Mouse (Mus musculus): ENCODE data around the gene Nradd.

The Nradd gene

DNA sequence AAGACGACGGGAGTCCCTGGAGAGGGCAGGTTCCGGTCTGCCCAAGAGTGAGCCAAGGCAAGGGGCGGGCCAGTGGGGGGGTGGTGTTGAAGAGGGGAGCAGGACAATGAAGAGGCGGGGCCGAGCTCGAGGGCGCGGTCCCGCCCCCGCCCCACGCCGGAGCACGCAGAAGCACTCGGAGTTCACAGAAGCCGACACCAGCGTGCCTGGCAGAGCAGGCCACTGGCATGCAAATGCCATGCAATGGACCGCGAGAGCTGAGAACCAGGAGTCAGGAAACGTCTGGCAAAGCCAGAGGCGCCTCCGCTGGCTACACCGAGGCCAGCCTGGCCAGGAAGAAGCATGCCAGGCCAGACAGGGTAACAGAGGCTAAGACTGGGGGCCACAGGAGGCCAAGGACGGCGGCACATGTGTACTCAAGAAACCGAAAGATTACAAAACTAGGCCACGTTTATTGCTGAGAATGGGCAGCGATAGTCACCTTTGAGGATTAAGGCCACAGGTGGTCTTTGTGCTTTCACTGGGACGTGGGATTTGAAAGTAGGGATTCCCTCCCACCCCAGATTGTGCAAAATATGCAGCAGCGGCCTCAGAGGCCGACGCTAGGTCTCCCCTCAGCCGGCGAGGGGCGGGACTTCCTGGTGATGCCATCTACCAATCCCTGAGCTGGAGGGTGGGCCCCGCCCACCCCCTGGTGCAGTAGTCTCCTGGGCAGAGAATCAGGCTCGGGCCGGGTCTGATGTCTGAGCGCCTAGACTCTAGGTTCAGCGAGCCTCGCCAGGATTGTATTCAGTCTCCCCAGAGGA is at the start of gene Nradd:
Nradd (minus strand) TSS at position 92 of the 806 bp plus-strand sequence.
- peak; percentile 96 for DNase-seq

DNA sequence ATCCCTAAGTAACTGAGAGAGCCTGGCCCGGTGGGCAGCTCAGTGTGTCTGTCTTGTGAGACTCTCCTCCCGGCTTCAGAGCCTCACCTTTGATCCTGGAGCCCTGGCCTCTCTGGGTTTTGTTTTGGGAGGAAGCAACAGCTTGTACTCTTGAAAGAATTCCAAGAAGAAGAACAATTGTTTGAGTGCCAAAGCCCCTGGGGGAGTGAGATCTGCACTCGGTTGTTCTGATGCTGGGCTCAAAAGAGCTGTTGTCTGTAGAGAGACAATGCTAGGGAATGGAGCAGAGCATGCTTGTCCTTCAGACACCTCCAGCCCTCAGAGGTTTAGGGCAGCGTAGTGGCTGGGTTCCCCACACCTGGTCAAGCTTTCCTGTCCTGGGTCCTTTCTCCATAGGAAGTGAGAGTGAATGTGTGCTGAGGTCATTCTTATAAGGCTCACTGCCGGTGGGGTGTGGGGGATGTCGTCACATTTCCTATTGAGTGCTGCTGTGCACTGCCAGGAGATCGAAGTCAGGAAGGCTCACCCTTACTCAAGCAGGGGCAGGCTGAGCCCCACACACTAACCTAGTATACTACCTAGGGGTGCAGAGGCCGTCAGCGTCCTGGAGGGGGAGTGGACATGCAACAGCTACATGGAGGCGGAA is 49.0 kb upstream of the Nradd start:
- DNase-seq = no peak

- DNase-seq = peak; percentile 68
Measured at GRCm38 (mm10) chr9:110672462-110673106, 48.3 kb upstream of the Nradd start.

- DNase-seq = no peak
Measured at GRCm38 (mm10) chr9:110669785-110670184, 45.5 kb upstream of the Nradd start.

DNA sequence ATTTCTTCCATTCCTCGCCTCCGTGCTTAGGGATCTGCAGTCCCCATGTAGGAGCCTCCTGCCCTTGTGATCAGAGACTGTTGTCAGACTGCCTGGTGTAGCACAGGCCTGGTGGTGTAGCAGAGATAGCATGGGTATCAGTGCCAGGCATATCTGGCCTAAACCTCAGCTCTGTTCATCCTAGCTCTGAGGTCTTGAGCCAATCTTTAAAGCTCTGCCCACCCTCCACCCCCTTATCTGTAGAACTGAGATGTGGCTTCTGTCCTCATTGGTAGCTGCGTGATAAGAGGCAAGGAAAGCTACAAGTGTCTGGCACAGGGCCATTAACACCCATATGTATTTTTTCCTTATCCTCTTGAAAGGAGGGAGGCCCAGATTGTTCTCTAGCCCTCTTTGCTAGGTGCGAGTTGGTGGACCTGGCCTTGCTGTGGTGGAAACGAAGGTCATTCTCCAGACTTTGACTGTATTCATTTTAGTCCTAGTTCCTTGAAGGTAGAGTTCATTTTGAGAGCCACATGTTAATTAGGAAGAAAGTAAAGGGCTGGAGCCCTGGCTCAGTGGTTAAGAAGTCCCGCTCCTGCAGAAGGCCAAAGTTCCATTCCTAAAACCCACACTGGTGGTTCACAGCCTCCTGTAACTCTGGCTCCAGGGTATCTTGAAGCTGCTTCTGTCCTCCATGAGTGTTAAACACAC is 44.5 kb upstream of the Nradd start:
- DNase-seq = no peak

- DNase-seq = no peak
Measured at GRCm38 (mm10) chr9:110667219-110667836, 43.1 kb upstream of the Nradd start.

DNA sequence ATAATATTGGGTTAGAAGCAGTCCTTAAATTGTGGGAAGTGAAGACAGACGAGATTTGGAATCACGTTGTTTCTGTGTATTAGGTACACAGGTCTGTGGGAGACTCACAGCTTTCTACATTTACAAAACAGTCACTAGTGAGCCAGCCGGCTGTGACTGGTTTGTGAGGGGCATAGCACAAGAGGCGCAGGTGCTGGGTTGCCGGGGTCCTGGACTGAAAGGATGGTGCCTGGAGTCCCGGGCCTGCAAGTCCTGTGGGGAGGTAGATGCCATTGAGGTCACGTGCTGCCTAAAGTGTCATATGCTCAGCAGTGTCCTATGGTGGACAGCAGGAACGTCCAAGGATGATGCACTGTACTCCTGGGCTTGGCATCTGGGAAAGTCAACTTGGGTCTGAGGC is 42.1 kb upstream of the Nradd start:
- no peak for DNase-seq

DNA sequence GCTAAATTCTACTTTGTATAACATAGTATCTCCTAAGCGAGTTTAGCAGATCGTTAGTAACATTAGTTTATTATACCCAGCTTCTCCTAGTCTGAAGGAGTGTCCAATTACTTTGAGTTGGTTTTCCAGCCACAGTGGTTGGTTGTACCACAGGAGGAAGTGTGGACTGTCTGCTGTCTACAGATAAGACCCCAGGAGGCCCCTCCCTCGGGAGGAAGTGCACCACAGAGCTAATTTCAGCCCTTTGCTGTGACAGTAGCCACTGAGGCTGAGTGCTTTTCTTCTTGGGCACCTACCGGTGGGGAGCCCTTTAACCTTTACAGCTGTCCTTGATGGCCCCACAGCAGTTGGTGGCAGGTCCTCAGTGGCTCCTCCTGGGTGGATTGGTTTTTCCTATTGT is 41.7 kb upstream of the Nradd start:
- DNase-seq = peak; percentile 78

DNA sequence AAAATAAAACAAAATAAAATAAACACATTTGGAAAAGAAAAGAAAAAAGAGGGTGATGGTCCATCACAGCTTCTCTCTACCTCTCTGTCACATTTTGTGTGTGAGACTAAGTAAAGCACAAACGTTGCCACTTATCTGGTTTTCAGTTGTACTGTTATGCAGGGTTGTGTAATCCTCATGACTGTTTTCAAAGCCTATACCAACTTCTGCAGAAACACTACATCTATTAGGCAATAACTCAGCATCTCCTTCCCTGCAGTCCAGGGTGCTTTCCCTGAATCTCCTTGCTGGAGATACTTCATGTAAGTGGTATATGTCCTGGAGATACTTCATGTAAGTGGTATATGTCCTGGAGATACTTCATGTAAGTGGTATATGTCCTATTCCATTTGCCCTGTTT is 38.6 kb upstream of the Nradd start:
- no peak for DNase-seq

DNA sequence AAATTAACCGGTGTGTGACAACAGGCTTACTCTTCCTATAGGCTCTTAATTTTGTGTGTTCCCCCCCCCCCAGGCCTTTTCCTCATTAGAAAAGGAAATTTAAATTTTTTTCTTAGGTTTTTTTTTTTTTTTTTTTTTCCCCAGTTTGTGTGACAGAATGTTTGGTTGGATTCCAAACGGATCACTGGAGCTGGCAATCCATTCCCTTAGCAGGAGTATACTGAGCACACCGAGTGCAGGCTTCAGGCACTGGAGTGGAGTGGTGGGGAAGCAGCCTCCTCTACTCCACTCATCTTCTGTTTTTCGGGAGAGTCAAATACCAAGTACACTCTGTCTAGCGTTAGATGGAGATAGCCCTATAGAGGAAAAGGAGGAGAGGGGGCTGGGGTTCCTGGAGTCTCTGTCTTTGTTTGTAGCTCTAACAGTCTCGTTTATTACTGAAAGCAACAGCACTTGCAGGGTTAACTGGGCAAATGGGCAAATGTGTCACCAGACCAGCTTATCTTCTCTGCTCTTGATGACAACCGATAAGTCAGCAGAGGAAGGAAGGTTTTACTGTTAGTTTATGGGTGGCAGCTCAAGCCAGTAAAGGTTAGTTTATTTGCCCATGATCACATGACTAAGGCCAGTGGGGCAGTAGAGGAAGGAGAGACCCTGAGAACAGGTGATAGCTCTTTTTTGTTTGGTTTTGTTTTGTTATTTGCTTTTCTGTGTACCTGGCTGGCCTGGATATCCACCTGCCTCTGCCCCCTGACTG is 36.8 kb upstream of the Nradd start:
- DNase-seq = no peak

DNA sequence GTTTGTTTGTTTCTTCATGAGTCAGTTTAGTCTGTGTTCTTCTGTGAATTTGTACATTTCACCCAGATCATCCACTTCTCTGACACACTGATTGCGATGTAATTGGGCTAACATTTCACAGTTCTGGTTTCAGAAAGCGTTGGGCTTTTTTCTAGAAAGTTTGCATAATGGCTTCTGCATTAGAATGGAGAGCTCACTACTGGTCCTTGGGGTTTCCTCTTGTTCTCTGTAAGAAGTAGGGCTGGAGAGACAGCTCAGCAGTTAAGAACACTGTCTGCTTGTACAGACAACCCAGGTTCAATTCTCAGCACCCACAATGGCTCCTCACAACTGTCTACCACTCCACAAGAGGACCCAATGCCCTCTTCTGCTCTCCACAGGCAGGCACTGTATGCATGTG is 36.0 kb upstream of the Nradd start:
- DNase-seq = no peak

GRCm38 (mm10) chr9:110659521-110659920 is 35.3 kb upstream of the Nradd start:
- no peak for DNase-seq

DNA sequence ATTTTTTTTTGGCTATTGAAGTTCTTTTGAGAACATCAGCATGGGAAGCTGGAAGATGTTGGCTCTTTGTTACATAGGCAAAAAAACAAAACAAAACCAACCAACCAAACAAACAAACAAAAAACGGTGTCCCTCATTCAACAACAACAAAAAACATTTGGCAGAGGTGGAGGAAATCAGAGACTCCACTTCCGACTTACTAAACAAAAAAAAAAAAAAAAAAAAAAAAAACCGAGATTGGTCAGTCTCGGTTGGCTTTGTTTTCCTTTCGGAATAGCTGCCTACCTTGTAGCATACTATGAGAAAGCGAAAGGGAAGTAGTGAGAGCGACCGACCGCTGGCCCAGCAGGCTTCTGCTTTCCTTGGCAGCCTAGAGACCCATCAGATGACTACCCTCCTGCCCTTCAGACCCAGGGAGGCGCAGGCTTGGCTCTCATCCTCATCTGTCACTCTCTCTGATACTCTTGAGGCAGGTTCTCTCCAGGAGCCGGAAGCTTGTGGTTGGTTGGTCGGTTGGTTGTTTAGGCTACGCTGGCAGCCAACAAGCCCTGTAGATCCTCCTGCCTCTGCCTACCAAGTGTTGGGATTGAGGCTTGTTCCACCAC is 33.3 kb upstream of the Nradd start:
- DNase-seq = no peak

GRCm38 (mm10) chr9:110656249-110657221 is 32.3 kb upstream of the Nradd start, which contains the start of gene Ccdc12:
Ccdc12 (plus strand) TSS chr9:110656503.
- peak; percentile 97 for DNase-seq

- DNase-seq = no peak
Measured at GRCm38 (mm10) chr9:110655651-110656007, 31.4 kb upstream of the Nradd start.

GRCm38 (mm10) chr9:110654726-110655650 is 30.7 kb upstream of the Nradd start:
- no peak for DNase-seq

- peak; percentile 98 for DNase-seq
Measured at GRCm38 (mm10) chr9:110653655-110654461, 29.6 kb upstream of the Nradd start, which contains the start of gene Nbeal2. Nbeal2 (minus strand) TSS chr9:110654161.

DNA sequence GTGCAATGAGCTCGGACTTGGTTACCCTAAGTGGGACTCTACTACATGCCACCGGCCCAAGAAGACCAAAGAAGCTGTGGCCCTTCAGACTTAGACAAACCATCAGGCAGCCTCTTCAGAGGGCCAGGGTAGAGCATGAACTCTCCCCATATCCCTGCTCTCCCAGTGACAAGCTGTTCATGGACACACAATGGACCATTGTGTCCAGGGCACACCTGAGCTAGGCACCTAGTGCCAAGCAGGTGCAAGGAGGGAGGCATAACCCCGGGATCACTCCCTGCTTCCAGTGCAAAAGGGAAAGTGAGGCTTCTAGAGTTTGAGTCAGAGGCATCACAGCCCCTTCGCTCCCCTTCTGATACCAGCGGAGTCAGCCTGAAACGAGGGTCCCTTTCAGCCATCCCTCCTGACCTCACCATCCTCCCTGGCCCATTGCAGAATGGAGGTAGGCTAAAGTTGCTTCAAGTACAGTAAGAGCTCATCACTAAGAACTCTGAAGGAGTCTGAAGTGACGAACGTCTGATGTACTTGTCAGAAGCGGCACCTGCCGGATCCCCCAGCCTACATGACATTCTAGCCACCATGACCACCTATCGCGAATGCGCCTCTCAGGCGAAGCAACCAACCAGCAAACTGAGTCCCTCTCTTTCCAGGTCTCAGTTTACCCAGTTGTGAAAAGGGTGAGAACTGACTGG is 28.9 kb upstream of the Nradd start:
- no peak for DNase-seq

All from lung, postnatal 10 days (tissue).